Mouse (Mus musculus) small intestine, adult 2 months (tissue): ENCODE measurements at regions not wholly inside any gene's neighbourhood (a gene's known extent, or its start where the extent isn't known, plus 50 kb on each side); places are given as distances from the start of the nearest gene placed in this dataset.

ENCODE experiments used
- CTCF ChIP-seq: fragments of 200-500 bp; IDR thresholded peaks from 2 replicates; pipeline ENCODE4 v1.5.1; 2012; ENCODE audit warnings: low read depth, mild to moderate bottlenecking, control low read depth, inconsistent platforms, low read length, moderate library complexity, mixed read lengths; ENCODE audit not compliant: insufficient replicate concordance, insufficient read length; ENCODE audit errors: extremely low read depth
- POLR2A ChIP-seq: fragments of 200-500 bp; IDR thresholded peaks from 2 replicates; pipeline ENCODE4 v1.6.1; 2012; ENCODE audit warnings: low read depth, mild to moderate bottlenecking, control low read depth, inconsistent platforms, low read length, moderate library complexity

- TF ChIP-seq CTCF, result no peak
- no peak for TF ChIP-seq POLR2A
These were observed 114.5 kb upstream of the Ldah start for GRCm38 (mm10) chr12:8093437-8093836.
